Mouse (Mus musculus): ENCODE measurements around the gene Tspan18. TPM values are rescaled to one million over a fixed set of nuclear protein-coding genes. Genes with fewer than 3 reads are reported as not detected.

Gene Tspan18
- polyA plus RNA-seq, 2 experiments: 2.2 to 2.3 TPM

- TF ChIP-seq CTCF (IDR thresholded peaks at IDR 0.05; ENCODE audit: low read depth): no peak
- no peak for TF ChIP-seq EP300 (IDR thresholded peaks at IDR 0.05; ENCODE audit: low read depth)
- WGBS (ENCODE audit: insufficient replicate concordance): 27% methylated on average over 5 of the region's 5 CpGs
- Histone ChIP-seq H3K36me3 (replicated peaks; ENCODE audit: control insufficient read depth, insufficient read depth, low read depth) (no peaks in the 10 kb centered on the region), H3K27me3 (ENCODE audit: control insufficient read depth, insufficient read depth, low read length) (peaks cover 9% of the 10 kb centered on the region), H3K4me2 (ENCODE audit: low read depth) (no peak overlapping the region), H3K9ac (replicated peaks) (no peak overlapping the region), H3K27ac (no peak overlapping the region), H3K9me3 (ENCODE audit: control insufficient read depth, low read length) (no peaks in the 10 kb centered on the region), H3K4me1 (replicated peaks; ENCODE audit: control insufficient read depth in 2 of 2, insufficient read depth in 2 of 2, low read length in 1 of 2) (0 out of 4 replicates have a peak, but pooled peaks cover 0 to 4% of the 10 kb centered on the region in 2 experiments), H3K4me3 (ENCODE audit: insufficient read depth in 1 of 2, low read depth in 2 of 2, low read length in 2 of 2) (no peak overlapping the region)
- no peak for DNase-seq (ENCODE audit: low read depth in 3 of 3, low spot score in 3 of 3)
- ATAC-seq (ENCODE audit: insufficient read depth): no peak
These were observed 160.1 kb downstream of the Tspan18 start for GRCm38 (mm10) chr2:93174159-93174558.

- H3K27me3 ChIP-seq (ENCODE audit: control insufficient read depth, insufficient read depth, low read length): no peaks in the 10 kb centered on the region
- H3K4me2 ChIP-seq (ENCODE audit: low read depth): no peak overlapping the region
- WGBS (ENCODE audit: insufficient replicate concordance): 32% methylated on average over 5 of the region's 5 CpGs
- H3K36me3 ChIP-seq (replicated peaks; ENCODE audit: control insufficient read depth, insufficient read depth, low read depth): no peaks in the 10 kb centered on the region
- no peak overlapping the region for H3K27ac ChIP-seq
- no peak for ATAC-seq (ENCODE audit: insufficient read depth)
- H3K4me1 ChIP-seq (replicated peaks; ENCODE audit: control insufficient read depth in 2 of 2, insufficient read depth in 2 of 2, low read length in 1 of 2): 0 out of 4 replicates have a peak, but pooled peaks cover 0 to 4% of the 10 kb centered on the region in 2 experiments
- H3K9ac ChIP-seq (replicated peaks): no peak overlapping the region
- DNase-seq (ENCODE audit: low read depth in 3 of 3, low spot score in 3 of 3): no peak
- no peak overlapping the region for H3K4me3 ChIP-seq (ENCODE audit: insufficient read depth in 1 of 2, low read depth in 2 of 2, low read length in 2 of 2)
- TF ChIP-seq CTCF (IDR thresholded peaks at IDR 0.05; ENCODE audit: low read depth): no peak
- TF ChIP-seq EP300 (IDR thresholded peaks at IDR 0.05; ENCODE audit: low read depth): no peak
- H3K9me3 ChIP-seq (ENCODE audit: control insufficient read depth, low read length): no peaks in the 10 kb centered on the region
These were observed 161.8 kb downstream of the Tspan18 start for GRCm38 (mm10) chr2:93172460-93172859.

DNA sequence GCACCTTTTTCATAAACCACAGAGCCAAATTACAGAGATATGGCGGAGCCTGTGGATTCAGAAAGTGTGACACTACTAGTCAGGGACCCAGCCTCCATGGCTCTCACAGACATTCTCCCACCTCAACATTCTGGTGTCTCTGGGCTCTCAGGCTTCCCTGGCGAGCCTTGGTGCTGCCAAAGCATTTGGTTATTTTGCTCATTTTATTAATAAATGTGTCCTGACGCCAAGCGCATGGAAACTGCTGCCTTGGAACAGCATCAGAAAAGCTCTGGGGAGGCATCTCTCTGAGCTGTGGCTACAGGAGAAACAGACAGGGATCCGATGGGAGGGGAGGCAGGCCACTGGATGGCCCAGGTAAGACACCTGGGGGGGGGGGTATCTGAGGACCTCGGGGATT lies 162.4 kb downstream of the Tspan18 start:
- Histone ChIP-seq H3K9me3 (ENCODE audit: control insufficient read depth, low read length) (no peaks in the 10 kb centered on the region), H3K27ac (no peak overlapping the region), H3K27me3 (ENCODE audit: control insufficient read depth, insufficient read depth, low read length) (no peaks in the 10 kb centered on the region), H3K36me3 (replicated peaks; ENCODE audit: control insufficient read depth, insufficient read depth, low read depth) (no peaks in the 10 kb centered on the region), H3K4me1 (replicated peaks; ENCODE audit: control insufficient read depth in 2 of 2, insufficient read depth in 2 of 2, low read length in 1 of 2) (0 out of 4 replicates have a peak, but pooled peaks cover 0 to 2% of the 10 kb centered on the region in 2 experiments), H3K4me3 (ENCODE audit: insufficient read depth in 1 of 2, low read depth in 2 of 2, low read length in 2 of 2) (no peak overlapping the region), H3K9ac (replicated peaks) (no peak overlapping the region), H3K4me2 (ENCODE audit: low read depth) (no peak overlapping the region)
- no peak for DNase-seq (ENCODE audit: low read depth in 3 of 3, low spot score in 3 of 3)
- ATAC-seq (ENCODE audit: insufficient read depth): no peak
- WGBS (ENCODE audit: insufficient replicate concordance): 54% methylated on average over 6 of the region's 6 CpGs
- TF ChIP-seq EP300 (IDR thresholded peaks at IDR 0.05; ENCODE audit: low read depth): no peak
- TF ChIP-seq CTCF (IDR thresholded peaks at IDR 0.05; ENCODE audit: low read depth): no peak

DNA sequence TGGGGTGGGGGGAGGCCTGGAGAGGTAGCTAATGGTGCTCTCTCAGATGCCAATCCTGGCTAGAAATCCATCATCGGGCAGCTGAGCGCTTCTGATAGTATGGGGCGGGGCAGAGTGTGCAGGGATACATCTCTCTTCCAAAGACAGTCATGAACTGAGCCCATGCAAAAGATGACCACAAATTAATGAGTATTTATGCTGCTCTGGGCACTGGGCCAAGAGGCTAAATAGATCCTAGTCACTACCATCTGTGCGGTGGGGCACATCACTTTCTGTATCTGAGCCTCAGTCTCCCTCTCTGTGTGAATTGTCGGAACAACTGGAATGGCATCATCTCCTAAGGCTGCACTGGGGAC lies 163.5 kb downstream of the Tspan18 start:
- Histone ChIP-seq H3K9me3 (ENCODE audit: control insufficient read depth, low read length) (no peaks in the 10 kb centered on the region), H3K36me3 (replicated peaks; ENCODE audit: control insufficient read depth, insufficient read depth, low read depth) (no peaks in the 10 kb centered on the region), H3K4me1 (replicated peaks; ENCODE audit: control insufficient read depth in 2 of 2, insufficient read depth in 2 of 2, low read length in 1 of 2) (0 out of 4 replicates have a peak, but pooled peaks cover 0 to 2% of the 10 kb centered on the region in 2 experiments), H3K4me3 (ENCODE audit: insufficient read depth in 1 of 2, low read depth in 2 of 2, low read length in 2 of 2) (no peak overlapping the region), H3K4me2 (ENCODE audit: low read depth) (no peak overlapping the region), H3K27me3 (ENCODE audit: control insufficient read depth, insufficient read depth, low read length) (no peaks in the 10 kb centered on the region), H3K9ac (replicated peaks) (no peak overlapping the region), H3K27ac (no peak overlapping the region)
- no peak for ATAC-seq (ENCODE audit: insufficient read depth)
- no peak for DNase-seq (ENCODE audit: low read depth in 3 of 3, low spot score in 3 of 3)
- whole genome bisulfite sequencing (ENCODE audit: insufficient replicate concordance): 79% methylated on average over 5 of the region's 5 CpGs
- TF ChIP-seq CTCF (IDR thresholded peaks at IDR 0.05; ENCODE audit: low read depth) (no peak), EP300 (IDR thresholded peaks at IDR 0.05; ENCODE audit: low read depth) (no peak)

DNA sequence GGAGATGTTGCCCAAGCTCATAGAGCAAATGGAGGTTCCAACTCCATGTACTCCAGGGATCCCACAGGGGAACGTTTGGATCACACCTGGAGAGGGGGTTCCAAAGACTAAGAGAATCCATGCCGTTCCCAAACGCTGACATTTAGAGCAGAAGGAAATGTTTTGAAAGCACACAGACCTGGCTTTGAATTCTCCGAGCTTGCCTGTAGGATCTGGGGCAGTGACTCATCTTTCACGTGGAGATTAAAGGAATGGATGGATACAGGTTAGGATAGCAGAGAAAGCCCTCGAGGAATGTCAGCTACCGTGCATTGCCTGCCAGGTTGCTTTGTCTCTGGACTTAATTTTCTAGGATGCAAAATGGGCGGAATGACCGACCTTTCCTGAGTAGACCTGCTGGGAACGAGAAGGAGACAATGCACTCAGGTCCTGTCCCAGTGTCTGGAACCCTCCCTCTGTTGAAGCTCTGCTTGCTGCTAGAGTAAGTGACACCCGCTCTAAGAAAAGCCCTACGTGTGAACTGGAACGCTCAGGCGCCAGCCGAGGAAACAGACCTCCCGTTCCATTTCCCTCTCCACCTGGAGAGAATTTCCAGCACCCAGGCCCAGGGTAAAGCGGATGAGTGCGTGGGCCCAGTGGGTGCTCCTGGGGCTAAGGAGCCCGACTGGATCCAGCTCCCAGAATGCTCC lies 164.0 kb downstream of the Tspan18 start:
- Histone ChIP-seq H3K36me3 (replicated peaks; ENCODE audit: control insufficient read depth, insufficient read depth, low read depth) (no peaks in the 10 kb centered on the region), H3K4me2 (ENCODE audit: low read depth) (no peak overlapping the region), H3K9me3 (ENCODE audit: control insufficient read depth, low read length) (no peaks in the 10 kb centered on the region), H3K9ac (replicated peaks) (no peak overlapping the region), H3K4me3 (ENCODE audit: insufficient read depth in 1 of 2, low read depth in 2 of 2, low read length in 2 of 2) (no peak overlapping the region), H3K27me3 (ENCODE audit: control insufficient read depth, insufficient read depth, low read length) (no peaks in the 10 kb centered on the region), H3K4me1 (replicated peaks; ENCODE audit: control insufficient read depth in 2 of 2, insufficient read depth in 2 of 2, low read length in 1 of 2) (0 out of 4 replicates have a peak, but pooled peaks cover 0 to 2% of the 10 kb centered on the region in 2 experiments), H3K27ac (no peak overlapping the region)
- DNase-seq (ENCODE audit: low read depth in 3 of 3, low spot score in 3 of 3) (no peak), ATAC-seq (ENCODE audit: insufficient read depth) (no peak)
- TF ChIP-seq CTCF (IDR thresholded peaks at IDR 0.05; ENCODE audit: low read depth) (no peak), EP300 (IDR thresholded peaks at IDR 0.05; ENCODE audit: low read depth) (no peak)
- WGBS (ENCODE audit: insufficient replicate concordance): 53% methylated on average over 19 of the region's 19 CpGs

All from liver, embryonic 14.5 days (tissue).